Mouse (Mus musculus): Measurements from ENCODE around the gene Serpinb5. TPM values are rescaled to one million over a fixed set of nuclear protein-coding genes. Genes with fewer than 3 reads are reported as not detected.

The Serpinb5 gene
- polyA plus RNA-seq (2015; fragmentation: Illumina TruSeq; extraction: RNeasy Lipid Tissue Mini Kit (QIAGEN cat#74804); ENCODE audit: low read depth, low replicate concordance), result not detected

DNA sequence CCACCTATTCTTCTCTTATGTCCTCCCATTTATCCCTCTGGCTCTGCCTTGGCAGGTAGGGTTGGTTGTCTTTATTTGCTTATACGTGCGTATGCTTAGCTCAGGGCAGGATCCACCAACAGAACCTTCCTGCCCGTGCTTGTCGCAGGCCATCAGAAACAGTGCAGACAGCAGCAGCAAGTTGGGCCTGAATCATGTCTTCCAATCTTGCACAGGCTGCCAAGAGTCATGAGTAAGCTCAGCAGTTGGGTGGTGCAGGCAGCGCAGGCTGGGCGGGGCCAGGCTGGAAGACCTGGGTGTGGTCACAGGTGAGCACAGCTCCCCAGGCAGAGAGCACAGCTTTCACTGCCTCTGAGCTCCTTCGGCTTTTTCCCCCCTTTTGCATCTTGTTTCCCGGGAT, at the start of gene Serpinb5:
Gene Serpinb5 (plus strand): TSS at position 327 of the 400 bp plus-strand sequence.

Other genes starting within 250 kb of the Serpinb5 start
- gene Bcl2, start 146.9 kb upstream of the Serpinb5 start, polyA plus RNA-seq (2015; fragmentation: Illumina TruSeq; extraction: RNeasy Lipid Tissue Mini Kit (QIAGEN cat#74804); ENCODE audit: low read depth, low replicate concordance), result 10.0 TPM
- 14.3 TPM for gene Kdsr, start 101.4 kb upstream of the Serpinb5 start, polyA plus RNA-seq (2015; fragmentation: Illumina TruSeq; extraction: RNeasy Lipid Tissue Mini Kit (QIAGEN cat#74804); ENCODE audit: low read depth, low replicate concordance)
- 38.4 TPM for gene Vps4b, start 64.4 kb upstream of the Serpinb5 start, polyA plus RNA-seq (2015; fragmentation: Illumina TruSeq; extraction: RNeasy Lipid Tissue Mini Kit (QIAGEN cat#74804); ENCODE audit: low read depth, low replicate concordance)
- not detected for gene Serpinb12, start 73.3 kb downstream of the Serpinb5 start, polyA plus RNA-seq (2015; fragmentation: Illumina TruSeq; extraction: RNeasy Lipid Tissue Mini Kit (QIAGEN cat#74804); ENCODE audit: low read depth, low replicate concordance)
- gene Serpinb13, start 119.8 kb downstream of the Serpinb5 start, polyA plus RNA-seq (2015; fragmentation: Illumina TruSeq; extraction: RNeasy Lipid Tissue Mini Kit (QIAGEN cat#74804); ENCODE audit: low read depth, low replicate concordance), result not detected
- gene Serpinb3a, start 191.1 kb downstream of the Serpinb5 start, polyA plus RNA-seq (2015; fragmentation: Illumina TruSeq; extraction: RNeasy Lipid Tissue Mini Kit (QIAGEN cat#74804); ENCODE audit: low read depth, low replicate concordance), result not detected
- not detected for gene Serpinb3d, start 222.3 kb downstream of the Serpinb5 start, polyA plus RNA-seq (2015; fragmentation: Illumina TruSeq; extraction: RNeasy Lipid Tissue Mini Kit (QIAGEN cat#74804); ENCODE audit: low read depth, low replicate concordance)